Mouse (Mus musculus): ENCODE results near the gene Cidec.

The Cidec gene

DNA sequence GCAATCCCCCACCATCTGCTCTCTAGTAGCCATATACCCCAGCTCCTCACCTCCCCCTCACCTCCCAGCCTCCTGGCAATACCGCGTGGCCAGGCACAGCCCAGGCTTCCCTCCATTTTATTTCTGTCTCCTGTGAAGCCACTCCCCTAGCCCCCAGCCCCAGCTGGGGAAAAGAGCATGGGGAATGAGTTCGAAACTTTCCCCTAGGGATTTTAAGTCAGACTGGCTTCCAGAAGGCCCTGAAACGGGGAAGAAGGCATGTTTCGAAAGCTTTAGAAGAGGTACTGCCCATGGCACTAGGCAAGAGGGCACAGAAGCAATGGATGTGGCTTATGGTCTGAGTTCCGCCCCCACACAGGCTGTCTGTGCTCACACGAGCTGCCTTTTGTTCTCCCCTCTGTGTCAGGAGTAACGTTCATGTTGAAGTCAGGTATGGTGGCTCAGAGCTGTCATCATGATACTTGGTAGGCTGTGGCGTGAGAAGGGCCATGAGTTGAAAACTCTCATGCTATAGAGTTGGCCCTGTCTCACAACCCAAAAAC, at the start of gene Cidec:
Gene Cidec (minus strand): TSS at position 97 of the 542 bp plus-strand sequence.
- WGBS = 80% methylated on average over 9 of the region's 9 CpGs

DNA sequence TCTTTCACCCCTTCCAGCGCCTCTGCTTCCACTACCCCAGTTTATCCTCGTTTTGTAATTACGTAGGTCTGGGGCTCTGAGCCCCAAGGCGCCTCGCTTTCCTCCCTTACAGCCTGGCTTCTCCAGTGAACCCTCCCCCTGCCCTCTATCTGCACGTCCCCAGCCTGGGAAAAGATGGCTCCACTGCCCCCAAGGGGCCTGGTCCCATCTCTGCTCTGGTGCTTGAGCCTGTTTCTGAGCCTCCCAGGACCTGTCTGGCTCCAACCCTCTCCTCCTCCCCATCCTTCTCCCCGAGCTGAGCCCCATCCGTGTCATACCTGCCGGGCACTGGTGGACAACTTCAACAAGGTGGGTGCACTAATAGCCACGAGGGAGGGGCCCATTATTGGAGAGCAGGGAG, 48.2 kb upstream of the Cidec start:
- WGBS = 6% methylated on average over 10 of the region's 10 CpGs

DNA sequence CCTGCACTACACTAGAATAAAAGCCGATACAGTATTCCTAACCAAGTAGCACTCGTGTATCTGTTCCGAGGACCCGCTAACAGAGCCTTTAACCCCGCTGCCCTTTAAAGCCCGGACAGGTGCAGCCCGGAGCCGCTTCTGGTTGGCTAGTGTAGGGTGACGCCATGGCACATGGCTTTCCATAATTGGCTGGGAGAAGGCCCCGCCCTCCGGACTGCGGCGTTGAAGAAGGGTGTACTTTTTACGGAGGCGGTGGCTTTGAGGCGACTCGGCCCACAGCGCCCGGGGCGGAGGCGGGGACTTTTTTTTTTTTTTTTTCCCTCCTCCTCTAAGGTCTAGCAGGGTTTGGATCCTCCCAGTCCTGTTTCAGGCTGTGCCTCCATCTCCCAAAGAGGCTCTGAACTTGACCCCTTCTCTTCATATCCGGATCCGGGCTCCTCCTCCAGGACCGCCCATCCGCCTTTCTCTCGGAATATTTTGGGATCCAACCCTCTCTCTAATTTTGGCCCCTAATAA, 47.6 kb upstream of the Cidec start, which contains the start of gene Creld1:
Gene Creld1 (plus strand): TSS at position 198 of the 516 bp plus-strand sequence.
- WGBS = under 1% methylated on average over 26 of the region's 26 CpGs

DNA sequence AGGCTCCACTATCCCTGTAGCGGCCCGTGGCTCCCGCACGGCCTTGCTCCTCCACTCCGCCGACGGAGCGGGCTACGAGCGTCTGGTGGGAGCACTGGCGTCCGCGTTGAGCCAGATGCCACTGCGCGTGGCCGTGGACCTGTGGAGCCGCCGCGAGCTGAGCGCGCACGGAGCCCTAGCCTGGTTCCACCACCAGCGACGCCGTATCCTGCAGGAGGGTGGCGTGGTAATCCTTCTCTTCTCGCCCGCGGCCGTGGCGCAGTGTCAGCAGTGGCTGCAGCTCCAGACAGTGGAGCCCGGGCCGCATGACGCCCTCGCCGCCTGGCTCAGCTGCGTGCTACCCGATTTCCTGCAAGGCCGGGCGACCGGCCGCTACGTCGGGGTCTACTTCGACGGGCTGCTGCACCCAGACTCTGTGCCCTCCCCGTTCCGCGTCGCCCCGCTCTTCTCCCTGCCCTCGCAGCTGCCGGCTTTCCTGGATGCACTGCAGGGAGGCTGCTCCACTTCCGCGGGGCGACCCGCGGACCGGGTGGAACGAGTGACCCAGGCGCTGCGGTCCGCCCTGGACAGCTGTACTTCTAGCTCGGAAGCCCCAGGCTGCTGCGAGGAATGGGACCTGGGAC, 47.0 kb upstream of the Cidec start:
- 3% methylated on average over 65 of the region's 65 CpGs for WGBS

DNA sequence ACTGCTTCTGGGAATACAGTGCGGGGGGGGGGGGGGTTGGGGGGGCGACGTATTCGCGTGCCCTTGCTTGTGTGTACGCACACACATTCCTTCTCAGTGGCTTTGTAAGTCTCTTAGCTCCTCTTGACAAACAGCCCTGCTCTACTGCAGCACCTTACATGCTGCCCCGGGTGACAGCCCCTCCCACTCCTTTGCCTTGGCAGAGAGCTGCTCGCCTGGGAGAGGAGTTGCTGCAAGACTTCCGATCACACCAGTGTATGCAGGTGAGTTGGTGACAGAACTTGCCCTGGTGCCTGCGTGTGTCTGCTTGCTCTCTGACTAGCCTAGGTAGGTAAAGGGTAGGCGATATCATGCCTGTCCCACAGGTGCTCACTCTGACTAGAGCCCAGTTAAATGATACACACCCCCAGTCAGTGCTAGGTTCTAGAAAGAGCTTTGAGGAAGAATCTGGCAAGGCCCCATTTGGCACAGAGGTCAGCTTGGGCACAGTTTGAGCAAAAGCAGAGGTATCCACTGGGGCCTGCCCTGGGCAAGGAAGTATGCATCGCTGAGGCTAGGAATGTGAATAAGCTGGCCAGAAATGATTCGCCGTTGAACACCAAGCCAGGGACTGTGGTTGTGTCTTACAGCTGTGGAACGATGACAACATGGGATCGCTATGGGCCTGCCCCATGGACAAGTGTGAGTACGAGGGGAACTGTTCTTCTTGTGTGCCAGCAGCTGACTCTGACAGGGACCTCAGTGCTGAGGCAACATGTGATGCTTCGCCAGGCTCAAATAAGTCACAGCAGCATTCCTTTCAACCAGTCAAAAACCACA, 45.2 kb upstream of the Cidec start:
- 65% methylated on average over 18 of the region's 18 CpGs for WGBS

DNA sequence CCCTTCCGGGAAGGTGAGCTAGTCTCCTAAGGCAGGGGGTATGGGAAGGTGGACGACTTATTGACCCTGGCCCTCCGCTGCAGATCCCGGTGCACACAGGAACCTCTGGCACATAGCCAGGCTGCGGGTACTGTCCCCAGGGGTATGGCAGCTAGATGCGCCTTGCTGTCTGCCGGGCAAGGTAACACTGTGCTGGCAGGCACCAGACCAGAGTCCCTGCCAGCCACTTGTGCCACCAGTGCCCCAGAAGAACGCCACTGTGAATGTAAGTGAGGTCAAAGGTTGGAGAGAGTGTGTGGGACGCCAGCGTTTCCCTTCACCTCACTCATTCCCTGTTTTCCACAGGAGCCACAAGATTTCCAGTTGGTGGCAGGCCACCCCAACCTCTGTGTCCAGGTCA, 43.3 kb upstream of the Cidec start:
- 84% methylated on average over 10 of the region's 10 CpGs for WGBS

DNA sequence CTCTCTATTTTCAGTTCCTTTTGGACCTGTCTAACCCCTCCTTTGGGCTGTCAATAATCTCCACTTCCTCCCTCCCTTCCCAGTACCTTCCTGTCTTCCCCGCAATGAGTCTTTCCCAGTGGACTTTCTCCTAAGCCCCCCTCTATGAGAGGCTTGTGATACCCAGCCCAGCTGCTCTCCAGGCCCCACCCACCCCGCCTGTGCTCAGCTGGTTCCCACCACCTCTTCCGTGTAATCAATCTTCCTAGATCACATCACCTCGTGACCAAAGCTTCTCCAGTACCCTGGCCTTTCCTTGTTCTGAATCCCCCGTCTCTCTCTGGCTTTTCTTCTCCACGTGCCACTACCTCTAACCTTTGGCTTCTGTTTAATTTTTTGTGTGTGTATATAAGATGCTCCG, 41.8 kb upstream of the Cidec start:
- WGBS = 79% methylated on average over 7 of the region's 7 CpGs

DNA sequence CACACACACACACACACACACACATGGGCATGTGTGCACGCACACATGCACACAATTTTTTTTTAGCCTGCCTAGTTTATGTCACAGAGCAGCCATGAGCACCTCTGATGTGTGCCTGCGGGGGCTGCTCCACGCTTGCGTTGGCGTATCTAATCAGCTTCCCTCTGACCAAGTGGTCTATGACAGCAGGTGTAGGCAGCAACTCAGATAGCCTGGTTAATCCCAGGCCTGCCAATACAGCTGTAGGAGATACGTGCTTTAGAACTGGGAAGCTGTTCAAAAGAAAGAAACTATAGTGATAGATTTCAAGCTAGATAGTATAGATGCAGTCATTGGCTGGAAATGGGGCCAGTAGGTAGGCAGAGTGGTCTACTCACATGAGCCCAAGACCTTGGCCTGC, 38.2 kb upstream of the Cidec start:
- WGBS = 88% methylated on average over 6 of the region's 6 CpGs

DNA sequence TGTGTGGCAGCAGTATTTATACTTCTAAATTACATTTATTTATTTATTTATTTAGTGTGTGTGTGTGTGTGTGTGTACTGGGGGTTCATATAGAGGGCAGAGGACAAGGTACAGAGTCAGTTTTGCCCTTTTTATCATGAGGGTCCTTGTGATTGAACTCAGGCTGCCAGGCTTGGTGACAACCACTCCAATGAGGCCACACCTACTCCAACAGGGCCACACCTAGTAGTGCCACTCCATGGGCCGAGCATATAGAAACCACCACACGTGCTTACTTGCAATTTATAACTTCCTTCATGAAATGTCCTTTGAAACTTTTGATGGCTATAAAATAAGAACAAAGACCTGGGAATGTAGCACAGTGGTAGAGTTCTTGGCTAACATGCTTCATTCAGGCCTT, 37.7 kb upstream of the Cidec start:
- 93% methylated on average over 2 of the region's 2 CpGs for WGBS

DNA sequence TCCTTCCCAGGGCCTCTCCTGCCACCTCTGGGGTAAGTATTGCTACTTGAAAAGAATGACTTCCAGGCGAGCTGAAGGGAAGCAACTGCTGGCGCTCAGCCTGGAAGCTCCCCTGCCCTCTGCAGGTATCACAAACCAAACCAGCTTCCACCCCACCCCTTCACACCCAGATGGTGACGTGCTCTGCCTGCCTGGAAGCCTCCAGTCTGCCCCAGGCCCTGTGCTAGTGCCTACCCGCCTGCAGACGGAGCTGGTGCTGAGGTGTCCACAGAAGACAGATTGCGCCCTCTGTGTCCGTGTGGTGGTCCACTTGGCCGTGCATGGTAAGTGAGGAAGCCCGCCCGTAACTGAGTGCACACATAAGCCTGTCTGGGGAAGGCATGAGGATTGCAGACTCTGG, 36.5 kb upstream of the Cidec start:
- 87% methylated on average over 10 of the region's 10 CpGs for WGBS

DNA sequence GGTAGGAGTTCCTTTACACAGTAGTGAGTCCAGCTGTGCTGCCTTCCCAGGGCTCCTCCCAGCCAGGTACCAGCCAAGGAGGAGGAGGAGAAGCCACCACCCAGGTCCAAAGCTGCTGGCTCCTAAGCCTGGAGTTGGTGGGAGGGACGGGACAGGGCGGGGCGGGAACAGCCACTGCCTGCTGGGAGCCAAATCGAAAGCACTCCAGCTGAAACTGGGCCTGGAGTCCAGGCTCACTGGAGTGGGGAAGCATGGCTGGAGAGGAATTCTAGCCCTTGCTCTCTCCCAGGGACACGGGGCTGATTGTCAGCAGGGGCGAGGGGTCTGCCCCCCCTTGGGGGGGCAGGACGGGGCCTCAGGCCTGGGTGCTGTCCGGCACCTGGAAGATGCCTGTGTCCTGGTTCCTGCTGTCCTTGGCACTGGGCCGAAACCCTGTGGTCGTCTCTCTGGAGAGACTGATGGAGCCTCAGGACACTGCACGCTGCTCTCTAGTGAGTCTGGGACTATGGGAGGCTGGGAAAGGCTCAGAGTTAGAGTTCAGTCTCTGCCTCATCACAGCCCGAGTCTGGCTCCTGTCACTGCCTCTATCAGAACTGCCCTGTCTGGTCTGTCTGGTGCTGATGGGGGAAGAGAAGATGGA, 35.9 kb upstream of the Cidec start, which contains the start of gene Il17rc:
Gene Il17rc (plus strand): TSS at position 131 of the 640 bp plus-strand sequence.
- 43% methylated on average over 12 of the region's 12 CpGs for WGBS

DNA sequence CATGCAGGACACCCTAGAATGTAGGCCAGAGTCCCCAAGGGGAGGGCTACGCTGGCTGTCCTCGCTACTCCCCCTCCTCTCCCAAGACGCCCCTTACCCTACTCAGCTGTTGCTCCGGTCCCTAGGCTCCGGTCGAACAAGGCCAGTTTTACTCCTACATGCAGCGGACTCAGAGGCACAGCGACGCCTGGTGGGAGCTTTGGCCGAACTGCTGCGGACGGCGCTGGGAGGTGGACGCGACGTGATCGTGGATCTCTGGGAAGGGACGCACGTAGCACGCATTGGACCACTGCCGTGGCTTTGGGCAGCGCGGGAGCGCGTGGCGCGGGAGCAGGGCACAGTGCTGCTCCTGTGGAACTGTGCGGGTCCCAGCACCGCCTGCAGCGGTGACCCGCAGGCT, 33.9 kb upstream of the Cidec start:
- 2% methylated on average over 31 of the region's 31 CpGs for WGBS

DNA sequence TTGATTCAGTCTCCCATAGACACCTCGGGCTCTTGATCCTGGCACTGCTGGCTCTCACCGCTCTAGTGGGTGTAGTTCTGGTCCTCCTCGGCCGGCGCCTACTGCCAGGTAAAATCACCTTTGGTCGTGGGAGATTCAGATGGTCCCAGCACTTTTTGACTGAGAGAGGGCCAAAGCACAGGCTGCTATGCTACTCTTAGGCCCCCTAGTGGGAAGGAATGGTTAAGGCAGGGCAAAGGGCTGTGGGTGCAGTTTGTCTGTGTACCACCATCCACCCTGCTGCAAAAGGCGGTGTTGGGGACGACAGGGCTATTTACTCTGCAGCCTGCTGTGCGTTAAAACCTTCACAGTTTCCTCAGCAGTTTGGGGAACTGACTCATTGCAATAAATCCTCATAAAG, 33.5 kb upstream of the Cidec start:
- WGBS = 15% methylated on average over 9 of the region's 9 CpGs

DNA sequence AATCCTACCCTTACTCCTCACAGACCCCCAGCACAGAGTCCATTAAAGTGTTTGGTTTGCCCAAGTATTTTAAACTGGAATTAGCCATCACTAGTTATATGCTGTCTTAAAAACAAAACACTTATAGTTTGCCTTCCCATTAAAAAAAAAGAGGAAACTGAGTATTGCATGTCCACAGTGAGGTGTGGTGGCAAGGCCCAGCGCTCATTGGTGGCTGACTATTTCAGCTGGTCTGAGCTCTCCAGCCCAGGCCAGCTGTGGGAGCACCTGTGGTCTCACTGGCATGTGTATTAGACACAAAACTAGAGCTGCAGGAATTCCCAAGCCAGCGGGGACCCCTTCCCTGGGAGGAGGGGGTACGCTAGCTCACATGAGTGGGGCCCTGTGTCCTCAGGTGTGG, 33.0 kb upstream of the Cidec start:
- WGBS = 82% methylated on average over 3 of the region's 3 CpGs

DNA sequence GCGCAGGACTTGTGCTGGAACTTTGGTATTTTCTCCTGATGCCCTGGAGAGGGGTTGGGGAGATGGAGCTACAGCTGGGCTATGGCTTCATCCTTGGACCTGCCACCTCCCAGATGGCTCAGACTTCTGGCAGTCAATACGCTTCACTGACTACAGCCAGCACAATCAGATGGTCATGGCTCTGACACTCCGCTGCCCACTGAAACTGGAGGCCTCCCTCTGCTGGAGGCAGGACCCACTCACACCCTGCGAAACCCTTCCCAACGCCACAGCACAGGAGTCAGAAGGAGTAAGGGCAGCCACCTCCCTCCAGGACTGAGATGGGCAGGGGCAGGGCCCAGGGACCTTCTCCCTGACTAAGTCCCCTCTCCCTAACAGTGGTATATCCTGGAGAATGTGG, 30.0 kb upstream of the Cidec start:
- 62% methylated on average over 5 of the region's 5 CpGs for WGBS

DNA sequence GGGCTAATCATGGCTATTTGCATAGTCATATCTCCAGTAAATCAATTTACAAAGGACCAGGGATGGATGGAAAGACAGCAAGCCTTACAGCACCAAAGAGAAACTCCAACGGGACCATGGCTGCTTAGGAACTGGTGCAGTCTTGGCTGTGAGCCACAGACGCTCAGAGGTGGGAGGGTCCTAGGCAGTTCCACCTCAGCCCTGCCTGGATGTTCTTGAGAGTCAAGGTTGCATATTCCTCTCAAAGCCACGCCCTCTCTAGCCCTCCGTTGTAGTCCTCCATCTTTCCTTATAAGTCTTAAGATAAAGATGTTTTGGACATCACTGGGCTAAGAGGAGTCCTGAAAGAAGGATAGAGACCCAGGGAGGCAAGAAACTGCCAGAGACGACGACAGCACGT, 28.5 kb upstream of the Cidec start:
- 71% methylated on average over 7 of the region's 7 CpGs for WGBS

DNA sequence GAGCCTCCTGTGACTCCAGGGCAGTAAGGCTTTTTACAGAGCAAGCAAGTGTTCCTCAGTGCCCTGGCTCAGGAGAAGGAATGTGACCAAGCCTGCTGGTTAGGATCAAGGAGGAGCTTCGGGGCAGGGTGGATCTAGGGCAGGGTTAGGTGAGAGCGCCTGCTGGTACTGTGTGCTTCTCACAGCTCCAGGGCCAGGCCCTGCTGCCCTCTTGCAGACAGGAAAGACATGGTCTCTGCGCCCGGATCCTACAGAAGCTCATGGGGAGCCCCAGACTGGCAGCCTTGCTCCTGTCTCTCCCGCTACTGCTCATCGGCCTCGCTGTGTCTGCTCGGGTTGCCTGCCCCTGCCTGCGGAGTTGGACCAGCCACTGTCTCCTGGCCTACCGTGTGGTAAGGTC, 23.1 kb upstream of the Cidec start:
- 76% methylated on average over 10 of the region's 10 CpGs for WGBS

DNA sequence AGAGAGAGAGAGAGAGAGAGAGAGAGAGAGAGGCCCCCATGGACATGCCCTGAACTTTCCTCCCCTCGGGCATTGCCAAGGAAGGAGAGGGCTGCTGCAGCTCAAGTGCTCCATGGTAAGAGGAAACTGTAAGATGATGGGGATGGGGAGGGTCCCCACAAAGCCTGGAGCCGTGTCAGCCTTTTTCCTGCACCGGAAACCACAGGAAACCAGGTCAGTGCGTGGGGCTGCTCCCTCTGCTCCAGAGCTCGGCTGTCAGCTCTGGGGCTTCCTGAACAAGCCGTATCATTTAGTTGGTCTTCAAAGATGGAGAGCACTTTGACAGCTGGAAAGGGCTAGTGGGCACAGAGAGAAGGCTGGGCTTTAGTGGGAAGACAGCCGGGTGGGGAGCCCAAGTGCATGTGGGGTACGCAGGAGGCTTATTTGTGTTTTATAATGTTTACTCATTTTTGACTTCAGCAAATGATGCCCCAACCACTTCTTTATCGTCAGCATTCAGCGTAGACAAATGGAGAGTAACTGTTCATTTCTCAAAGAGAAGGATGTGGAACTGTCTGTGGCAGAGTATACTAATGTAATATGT, 22.5 kb upstream of the Cidec start, which contains the start of gene Il17re:
Gene Il17re (plus strand): TSS at position 533 of the 583 bp plus-strand sequence.
- 76% methylated on average over 10 of the region's 10 CpGs for WGBS

DNA sequence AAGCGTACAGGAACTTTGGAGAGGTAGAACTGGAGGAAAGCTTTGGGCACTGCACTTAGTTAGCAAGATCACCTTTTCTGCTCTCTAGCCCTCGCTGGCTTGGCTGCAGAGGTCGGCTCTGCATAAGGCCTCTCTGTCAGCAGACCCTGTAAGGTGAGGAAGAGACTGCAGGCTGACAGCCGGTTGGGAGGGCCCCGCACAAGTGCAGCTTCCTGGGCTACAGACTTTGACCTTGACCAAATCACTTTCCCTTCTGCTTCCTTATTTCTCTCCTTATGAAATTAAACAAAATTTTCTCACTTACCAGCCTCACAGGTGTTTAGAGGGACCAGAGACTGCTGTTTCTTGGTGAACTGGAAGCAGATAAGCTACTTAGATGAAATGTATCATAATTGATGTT, 19.4 kb upstream of the Cidec start:
- 76% methylated on average over 5 of the region's 5 CpGs for WGBS

DNA sequence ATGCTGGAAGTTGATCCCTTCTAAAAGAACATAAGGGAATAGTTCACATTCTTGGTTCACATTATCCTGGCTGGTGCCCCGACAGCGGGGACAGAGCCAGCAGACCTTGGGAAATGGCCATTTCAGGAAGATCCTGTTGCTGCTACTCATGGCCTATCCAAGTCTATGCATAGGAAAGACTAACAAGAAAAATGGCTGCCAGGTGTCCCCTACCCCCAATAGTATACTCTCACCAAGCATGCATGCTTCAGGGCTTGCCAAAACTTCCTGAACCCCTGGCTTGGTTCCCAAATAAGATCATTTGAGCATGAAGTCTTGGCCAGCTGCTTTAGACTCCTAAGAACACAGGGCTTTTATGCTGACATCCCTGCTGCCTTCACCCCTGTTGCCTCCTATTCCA, 16.3 kb upstream of the Cidec start:
- 44% methylated on average over 2 of the region's 2 CpGs for WGBS

DNA sequence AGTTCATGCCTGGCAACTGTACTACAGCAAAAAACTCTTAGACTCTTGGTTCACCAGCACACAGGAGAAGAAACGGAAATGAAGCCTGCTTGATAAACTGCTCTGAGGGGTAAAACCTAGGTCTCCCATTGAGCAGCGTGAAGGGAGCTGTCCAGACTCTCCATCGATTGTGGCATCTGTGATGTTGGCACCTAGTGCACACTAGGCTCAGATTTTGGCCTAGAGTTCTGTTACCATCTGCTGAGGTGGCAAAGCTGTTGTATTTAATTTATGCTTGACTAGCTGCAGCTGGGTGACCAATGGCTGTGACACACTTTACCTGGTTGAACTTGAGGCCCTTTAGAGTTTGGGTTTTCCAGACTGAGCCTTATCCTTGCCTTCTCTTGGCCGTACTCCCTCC, 12.1 kb upstream of the Cidec start:
- WGBS = 79% methylated on average over 4 of the region's 4 CpGs
